In the genomic region with DNA sequence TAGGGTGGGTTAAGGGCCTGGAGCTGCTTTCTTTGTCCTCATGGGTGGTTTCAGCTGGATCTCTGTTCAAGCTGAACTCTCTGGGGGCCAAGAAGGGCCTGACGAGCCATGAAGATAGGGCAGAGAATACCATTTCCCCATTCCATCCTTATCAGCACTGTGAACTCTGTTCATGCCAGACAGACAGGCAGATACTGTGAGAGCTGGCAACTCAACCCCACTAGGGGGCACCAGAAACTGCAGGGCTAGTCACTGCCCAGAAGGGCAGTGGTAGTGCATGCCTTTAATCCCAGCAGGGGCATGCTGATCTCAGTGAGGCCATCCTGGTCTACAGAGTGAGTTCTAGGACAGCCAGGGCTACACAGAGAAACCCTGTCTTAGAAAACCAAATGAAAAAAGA, we compare ENCODE assay signal across 8 mouse cellular contexts. TPM values are rescaled to one million over a fixed set of nuclear protein-coding genes. Genes with fewer than 3 reads are reported as not detected.
DNase-seq lines count a peak whose midpoint lies in the region; ATAC-seq and TF ChIP-seq lines count a peak whose summit lies in the region.
"Had no signal": no experiment of that assay in that cellular context is flagged by ENCODE, and none has a peak within 500 bp of the region (broad histone marks: within the 10 kb centered on the region; RNA-seq: fewer than 3 reads in every experiment).

No protein-coding gene starts in this region.

- no peak overlapping the region for H3K4me2 ChIP-seq in limb, embryonic 11.5 days (ENCODE audit: low read depth, severe bottlenecking)
- H3K4me2 ChIP-seq in intestine, embryonic 14.5 days (ENCODE audit: low read length): no peak overlapping the region
- no peak overlapping the region for H3K4me2 ChIP-seq in lung, embryonic 14.5 days

- no peaks in the 10 kb centered on the region for H3K27me3 ChIP-seq in limb, embryonic 11.5 days (ENCODE audit: control insufficient read depth, insufficient read depth, low read length)
- no peaks in the 10 kb centered on the region for H3K27me3 ChIP-seq in limb, embryonic 10.5 days (ENCODE audit: low read depth, poor library complexity, severe bottlenecking)
- no peaks in the 10 kb centered on the region for H3K27me3 ChIP-seq in intestine, embryonic 14.5 days (replicated peaks; ENCODE audit: control insufficient read depth, insufficient read depth, low read length)
- H3K27me3 ChIP-seq in lung, embryonic 14.5 days (ENCODE audit: insufficient read depth, low read length): no peaks in the 10 kb centered on the region

- peak; percentile 76 for TF ChIP-seq CTCF in lung, embryonic 14.5 days (IDR thresholded peaks at IDR 0.05; ENCODE audit: low read depth)

- ATAC-seq in limb, embryonic 11.5 days (ENCODE audit: insufficient number of reproducible peaks, low FRiP score, low TSS enrichment, low read depth): no peak
- ATAC-seq in intestine, embryonic 14.5 days (replicated peaks; ENCODE audit: low FRiP score, low TSS enrichment, low read depth): peak; percentile 79
- ATAC-seq in lung, embryonic 14.5 days (ENCODE audit: insufficient read depth): peak; percentile 63; the same call in 1 of the 2 replicates

- no peak overlapping the region for H3K4me3 ChIP-seq in limb, embryonic 11.5 days (ENCODE audit: low read depth, low read length)
- no peak overlapping the region for H3K4me3 ChIP-seq in limb, embryonic 10.5 days
- H3K4me3 ChIP-seq in intestine, embryonic 14.5 days (ENCODE audit: low read depth, low read length): no peak overlapping the region
- H3K4me3 ChIP-seq in lung, embryonic 14.5 days (ENCODE audit: low read depth, low read length): no peak overlapping the region

- no peaks in the 10 kb centered on the region for H3K4me1 ChIP-seq in limb, embryonic 11.5 days (ENCODE audit: control insufficient read depth, insufficient read depth, low read length)
- peaks cover 15% of the 10 kb centered on the region for H3K4me1 ChIP-seq in limb, embryonic 10.5 days
- 0 out of 2 replicates have a peak, but pooled peaks cover 1% of the 10 kb centered on the region for H3K4me1 ChIP-seq in intestine, embryonic 14.5 days (replicated peaks; ENCODE audit: control insufficient read depth, insufficient read depth, low read length)
- no peaks in the 10 kb centered on the region for H3K4me1 ChIP-seq in lung, embryonic 14.5 days (ENCODE audit: insufficient read depth)

- no peak overlapping the region for H3K9ac ChIP-seq in limb, embryonic 11.5 days (ENCODE audit: low read length)
- H3K9ac ChIP-seq in intestine, embryonic 14.5 days (ENCODE audit: low read length): no peak overlapping the region
- no peak overlapping the region for H3K9ac ChIP-seq in lung, embryonic 14.5 days

- H3K27ac ChIP-seq in limb, embryonic 11.5 days (replicated peaks; ENCODE audit: low read depth, low read length): no peak overlapping the region
- no peak overlapping the region for H3K27ac ChIP-seq in limb, embryonic 10.5 days
- no peak overlapping the region for H3K27ac ChIP-seq in intestine, embryonic 14.5 days (ENCODE audit: low read depth)
- no peak overlapping the region for H3K27ac ChIP-seq in lung, embryonic 14.5 days (ENCODE audit: low read depth)

- peak; percentile 55 for DNase-seq in limb, embryonic 11.5 days (ENCODE audit: low spot score)
- no peak for DNase-seq in limb, embryonic 10.5 days (ENCODE audit: low spot score)
- peak; percentile 72 for DNase-seq in NIH3T3 (ENCODE audit: low read depth)
- DNase-seq in c-Kit-positive CD71-negative TER-119-negative erythroid progenitor cells, embryonic 14.5 days (ENCODE audit: low read depth): peak; percentile 47
- DNase-seq in intestine, embryonic 14.5 days (ENCODE audit: low spot score): peak; percentile 65
- DNase-seq in lung, embryonic 14.5 days: peak; percentile 76
- peak; percentile 62 for DNase-seq in testis, postnatal 10 days (ENCODE audit: low spot score)

- H3K9me3 ChIP-seq in limb, embryonic 11.5 days (ENCODE audit: control insufficient read depth, low read length): no peaks in the 10 kb centered on the region
- no peaks in the 10 kb centered on the region for H3K9me3 ChIP-seq in limb, embryonic 10.5 days (replicated peaks)
- no peaks in the 10 kb centered on the region for H3K9me3 ChIP-seq in intestine, embryonic 14.5 days (ENCODE audit: control insufficient read depth, low read length)
- no peaks in the 10 kb centered on the region for H3K9me3 ChIP-seq in lung, embryonic 14.5 days (ENCODE audit: low read depth, low read length)

- 80% methylated on average over 1 of the region's 1 CpGs for WGBS in limb, embryonic 11.5 days
- 55% methylated on average over 1 of the region's 1 CpGs for WGBS in limb, embryonic 10.5 days
- WGBS in intestine, embryonic 14.5 days: 24% methylated on average over 1 of the region's 1 CpGs
- 14% methylated on average over 1 of the region's 1 CpGs for WGBS in lung, embryonic 14.5 days

- H3K36me3 ChIP-seq in limb, embryonic 11.5 days (ENCODE audit: control insufficient read depth, insufficient read depth, low read length): no peaks in the 10 kb centered on the region
- H3K36me3 ChIP-seq in limb, embryonic 10.5 days: no peaks in the 10 kb centered on the region
- no peaks in the 10 kb centered on the region for H3K36me3 ChIP-seq in intestine, embryonic 14.5 days (ENCODE audit: control insufficient read depth, insufficient read depth, low read length)
- no peaks in the 10 kb centered on the region for H3K36me3 ChIP-seq in lung, embryonic 14.5 days (ENCODE audit: insufficient read depth)

RNA-seq across cellular contexts. Expression of gene Rpl36-ps4, which starts 38.2 kb away (rescaled TPM):
- not detected in 2 replicates for polyA plus RNA-seq in limb, embryonic 11.5 days (2014; fragmentation: Nextera tagmentation; extraction: Ambion mirVana)
- polyA plus RNA-seq in limb, embryonic 10.5 days (2016; fragmentation: Nextera tagmentation; extraction: Ambion mirVana): not detected in 2 replicates
- not detected in 2 replicates for polyA plus RNA-seq in intestine, embryonic 14.5 days (2014; fragmentation: Nextera tagmentation; extraction: Ambion mirVana)
- not detected in 2 replicates for polyA plus RNA-seq in lung, embryonic 14.5 days (2014; fragmentation: Nextera tagmentation; extraction: Ambion mirVana)
- polyA plus RNA-seq: heart, embryonic 14.5 days had no signal
